Mouse (Mus musculus): ENCODE measurements around the gene Cyb561.

DNA sequence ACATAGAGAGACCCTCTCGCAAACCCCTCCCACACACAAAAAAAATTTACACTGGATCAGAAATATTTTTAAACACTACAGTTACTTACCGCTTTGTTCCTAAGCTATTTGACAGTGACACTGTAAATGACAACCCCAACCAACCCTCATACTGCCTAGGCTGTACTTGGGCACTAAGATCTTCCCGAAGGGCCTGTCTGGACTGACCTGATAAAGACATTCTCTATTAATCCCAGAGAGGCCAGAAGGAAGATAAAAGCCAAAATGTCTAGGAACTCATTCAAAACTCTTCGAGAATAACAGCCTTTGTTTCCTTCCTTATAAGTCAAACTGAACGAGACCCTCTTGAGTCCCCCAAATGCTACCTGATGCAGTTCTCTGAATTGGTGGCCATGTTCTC is 31.9 kb downstream of the Cyb561 start:
- TF ChIP-seq FOSL1 (IDR thresholded peaks at IDR 0.05; ENCODE audit: insufficient read depth, low read length, poor library complexity, severe bottlenecking) (no peak), CTCF (IDR thresholded peaks at IDR 0.05; ENCODE audit: control insufficient read depth, insufficient read depth, insufficient read length) (no peak), CEBPB (IDR thresholded peaks at IDR 0.05; ENCODE audit: low read depth) (no peak)
